Mouse (Mus musculus) bone marrow macrophage, adult 2 months (primary cell): Measurements from ENCODE around the gene Zscan2.

ENCODE experiments used
- CTCF ChIP-seq: IDR thresholded peaks from 2 replicates; pipeline ENCODE4 v1.5.1; 2012; ENCODE audit warnings: low read depth, mild to moderate bottlenecking, low read length, moderate library complexity
- POLR2A ChIP-seq: IDR thresholded peaks from 2 replicates; pipeline ENCODE4 v1.6.1; 2012; ENCODE audit warnings: mild to moderate bottlenecking, low read depth, low read length, borderline replicate concordance

- TF ChIP-seq CTCF: no peak
- no peak for TF ChIP-seq POLR2A
Measured at GRCm38 (mm10) chr7:80918982-80919646, 58.4 kb downstream of the Zscan2 start.
